Mouse (Mus musculus) C2C12 (cell line): ENCODE measurements around the gene 1110002E22Rik.

Experiments used
- CTCF ChIP-seq: IDR thresholded peaks from one replicate; pipeline ENCODE4 v1.5.1; 2011; ENCODE audit not compliant: control insufficient read depth, insufficient read depth, insufficient read length
- MAX ChIP-seq: IDR thresholded peaks from one replicate; pipeline ENCODE4 v1.6.1; 2011; ENCODE audit warnings: mild to moderate bottlenecking, control low read depth
- MYOG ChIP-seq: IDR thresholded peaks from one replicate; pipeline ENCODE4 v1.6.1; 2011; ENCODE audit not compliant: control insufficient read depth, insufficient read length; ENCODE audit errors: extremely low read depth
- USF1 ChIP-seq: IDR thresholded peaks from one replicate; pipeline ENCODE4 v1.6.1; 2011; ENCODE audit warnings: low read depth, mild to moderate bottlenecking, control low read depth, moderate library complexity

DNA sequence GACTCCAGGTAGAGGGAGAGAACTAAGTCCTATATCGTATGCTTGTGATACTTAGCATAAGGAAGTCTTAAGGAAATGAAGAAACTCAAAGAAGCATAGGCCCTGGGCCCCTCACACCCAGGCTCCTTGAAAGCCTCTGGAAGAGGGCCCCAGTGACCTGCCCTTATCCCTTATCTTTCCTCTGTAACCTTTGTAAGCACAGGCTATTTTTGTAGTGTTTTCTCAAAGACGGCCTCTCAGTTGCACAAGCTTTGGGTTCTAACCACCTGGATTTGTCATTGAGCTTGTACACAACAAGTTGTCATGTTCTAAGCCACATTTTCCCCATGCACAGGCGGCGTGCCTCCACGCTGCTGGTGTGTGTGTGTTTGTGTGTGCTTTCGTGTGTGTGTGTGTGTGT, 64.3 kb downstream of the 1110002E22Rik start:
- TF ChIP-seq CTCF (no peak), USF1 (no peak), MYOG (no peak), MAX (no peak)
